8 mouse cellular contexts compared by ENCODE assay signal in the genomic region with DNA sequence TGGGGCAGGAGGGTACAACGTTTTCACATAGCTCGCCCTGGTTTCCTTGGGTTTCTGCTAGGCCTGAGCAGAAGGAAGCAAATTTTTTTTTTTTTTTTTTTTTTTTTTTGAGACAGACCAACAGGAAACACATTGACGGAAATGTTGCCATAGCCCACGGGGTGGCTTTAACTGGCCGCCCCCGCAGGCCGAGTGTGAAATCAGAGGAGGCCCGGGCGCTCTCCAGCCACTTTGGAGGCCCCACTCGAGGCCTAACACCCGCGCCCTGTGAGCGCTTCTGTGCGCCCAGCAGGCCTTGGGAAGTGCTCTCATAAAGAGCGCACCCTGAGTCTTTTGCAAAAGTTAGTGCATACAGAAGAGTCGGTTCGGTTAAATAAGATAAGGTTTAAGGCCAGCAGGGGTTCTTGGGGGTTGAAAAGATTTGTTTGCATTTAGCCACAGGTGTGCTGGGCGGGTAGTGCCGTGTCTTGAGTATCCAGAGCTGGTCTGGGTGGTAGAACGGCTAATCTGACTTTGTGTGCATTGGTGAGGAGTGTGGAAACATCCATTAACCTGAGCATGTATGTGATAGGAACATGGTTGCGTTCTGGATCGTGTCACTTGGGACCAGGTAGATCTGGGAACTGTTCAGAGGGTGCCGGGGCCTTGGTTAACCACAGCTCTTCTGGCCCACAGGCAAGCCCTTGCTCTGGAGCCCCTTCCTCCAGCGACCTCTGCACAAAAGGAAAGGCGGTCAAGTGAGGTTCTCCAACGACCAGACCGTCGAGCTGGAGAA. TPM values are rescaled to one million over a fixed set of nuclear protein-coding genes. Genes with fewer than 3 reads are reported as not detected.
DNase-seq lines count a peak whose midpoint lies in the region; ATAC-seq and TF ChIP-seq lines count a peak whose summit lies in the region.

No protein-coding gene starts in this region.

- DNase-seq in spleen, adult 18-20 months = peak; percentile 55 to 63
- DNase-seq in spleen, adult 12 weeks (ENCODE audit: low spot score) = no peak
- no peak for DNase-seq in embryonic facial prominence, embryonic 14.5 days (ENCODE audit: low spot score)
- peak; percentile 30 for DNase-seq in kidney, adult 9 months
- DNase-seq in lung, postnatal 0 days (ENCODE audit: low spot score) = peak; percentile 56
- DNase-seq in testis, postnatal 14 days (ENCODE audit: low spot score) = no peak
- DNase-seq in thymus, postnatal 36 days = no peak

- H3K9me3 ChIP-seq in embryonic facial prominence, embryonic 14.5 days (ENCODE audit: control insufficient read depth, low read length) = no peaks in the 10 kb centered on the region
- no peaks in the 10 kb centered on the region for H3K9me3 ChIP-seq in lung, postnatal 0 days (ENCODE audit: low read length)
- no peaks in the 10 kb centered on the region for H3K9me3 ChIP-seq in stomach, embryonic 16.5 days (replicated peaks; ENCODE audit: control insufficient read depth, low read length)

- H3K36me3 ChIP-seq in embryonic facial prominence, embryonic 14.5 days (ENCODE audit: control insufficient read depth, insufficient read depth, low read length) = no peaks in the 10 kb centered on the region
- H3K36me3 ChIP-seq in lung, postnatal 0 days (ENCODE audit: insufficient read depth, low read length) = no peaks in the 10 kb centered on the region
- H3K36me3 ChIP-seq in stomach, embryonic 16.5 days (ENCODE audit: control insufficient read depth, insufficient read depth, low read length) = no peaks in the 10 kb centered on the region

- TF ChIP-seq EP300 in lung, postnatal 0 days (IDR thresholded peaks at IDR 0.05) = no peak

- ATAC-seq in embryonic facial prominence, embryonic 14.5 days (ENCODE audit: low read depth) = no peak
- no peak for ATAC-seq in lung, postnatal 0 days
- ATAC-seq in stomach, embryonic 16.5 days (ENCODE audit: insufficient read depth, low FRiP score) = no peak

- H3K4me2 ChIP-seq in embryonic facial prominence, embryonic 14.5 days (ENCODE audit: low read depth, low read length) = no peak overlapping the region
- H3K4me2 ChIP-seq in lung, postnatal 0 days (replicated peaks; ENCODE audit: low read depth, low read length) = peak overlapping the region; percentile 88
- peak overlapping the region; percentile 7 for H3K4me2 ChIP-seq in stomach, embryonic 16.5 days (ENCODE audit: low read depth, low read length)

- no peak for TF ChIP-seq CTCF in lung, postnatal 0 days (IDR thresholded peaks at IDR 0.05)

- H3K4me3 ChIP-seq in embryonic facial prominence, embryonic 14.5 days (ENCODE audit: low read depth, low read length) = 0 out of 2 replicates have a peak overlapping the region, but pooled peaks have one; percentile 5
- H3K4me3 ChIP-seq in lung, postnatal 0 days (ENCODE audit: low read depth, low read length) = peak overlapping the region; percentile 72
- H3K4me3 ChIP-seq in stomach, embryonic 16.5 days (replicated peaks; ENCODE audit: low read length) = peak overlapping the region; percentile 66; the same call in 1 of the 2 replicates

- H3K9ac ChIP-seq in embryonic facial prominence, embryonic 14.5 days (ENCODE audit: low read depth, low read length) = no peak overlapping the region
- H3K9ac ChIP-seq in lung, postnatal 0 days (replicated peaks; ENCODE audit: low read depth) = no peak overlapping the region
- H3K9ac ChIP-seq in stomach, embryonic 16.5 days (ENCODE audit: low read length) = no peak overlapping the region

- no peak overlapping the region for H3K27ac ChIP-seq in embryonic facial prominence, embryonic 14.5 days (replicated peaks; ENCODE audit: low read depth, low read length)
- peak overlapping the region; percentile 91 for H3K27ac ChIP-seq in lung, postnatal 0 days (ENCODE audit: low read length)
- H3K27ac ChIP-seq in stomach, embryonic 16.5 days (ENCODE audit: low read length) = no peak overlapping the region

- 0 out of 2 replicates have a peak, but pooled peaks cover 4% of the 10 kb centered on the region for H3K4me1 ChIP-seq in embryonic facial prominence, embryonic 14.5 days (ENCODE audit: control insufficient read depth, insufficient read depth, low read length)
- peaks cover 7% of the 10 kb centered on the region for H3K4me1 ChIP-seq in lung, postnatal 0 days (ENCODE audit: insufficient read depth, low read depth, low read length)
- H3K4me1 ChIP-seq in stomach, embryonic 16.5 days (ENCODE audit: control insufficient read depth, insufficient read depth, low read length) = peaks cover 12% of the 10 kb centered on the region

- H3K27me3 ChIP-seq in embryonic facial prominence, embryonic 14.5 days (replicated peaks; ENCODE audit: control insufficient read depth, insufficient read depth, low read length) = peaks cover 95% of the 10 kb centered on the region
- H3K27me3 ChIP-seq in lung, postnatal 0 days (replicated peaks; ENCODE audit: insufficient read depth, low read length) = peaks cover 33% of the 10 kb centered on the region; the same call in 1 of the 2 replicates
- H3K27me3 ChIP-seq in stomach, embryonic 16.5 days (ENCODE audit: control insufficient read depth, insufficient read depth, low read length) = peaks cover 46% of the 10 kb centered on the region

- 8% methylated on average over 28 of the region's 28 CpGs for WGBS in embryonic facial prominence, embryonic 14.5 days
- 13% methylated on average over 28 of the region's 28 CpGs for WGBS in lung, postnatal 0 days
- 20% methylated on average over 28 of the region's 28 CpGs for WGBS in stomach, embryonic 16.5 days

RNA-seq across cellular contexts. Expression of a gene that starts 2.1 kb away (rescaled TPM):
- polyA plus RNA-seq in embryonic facial prominence, embryonic 14.5 days (2014; fragmentation: Nextera tagmentation; extraction: Ambion mirVana) = 6.2 and 6.7 TPM in 2 replicates
- 23.4 and 30.6 TPM in 2 replicates for polyA plus RNA-seq in lung, postnatal 0 days (2015; fragmentation: Nextera tagmentation; extraction: Ambion mirVana)
- 14.8 and 15.9 TPM in 2 replicates for polyA plus RNA-seq in stomach, embryonic 16.5 days (2015; fragmentation: Nextera tagmentation; extraction: Ambion mirVana)

Comparison
In these comparisons a context has a peak if more than half of its experiments do, and no peak if none do; other contexts are left out.
1. DNase-seq: peak in spleen, adult 18-20 months (2 of 2), kidney, adult 9 months (single experiment) and lung, postnatal 0 days (single experiment); none in spleen, adult 12 weeks (single experiment), embryonic facial prominence, embryonic 14.5 days (single experiment), testis, postnatal 14 days (single experiment) and thymus, postnatal 36 days (0 of 2).
2. H3K4me3 ChIP-seq: peak in every context shown above with its lines; median percentile 72 in lung, postnatal 0 days; 66 in stomach, embryonic 16.5 days; 5 in embryonic facial prominence, embryonic 14.5 days.